Mouse (Mus musculus) layer of hippocampus, adult 9-11 months (tissue): ENCODE data around the gene Ptgis.

Source experiments
- DNase-seq: peaks from one replicate; pipeline ENCODE4 v3.0.0; 2022

The Ptgis gene

GRCm38 (mm10) chr2:167187119-167187518 lies 53.3 kb downstream of the Ptgis start:
- no peak for DNase-seq

- DNase-seq: no peak
Measured at GRCm38 (mm10) chr2:167186544-167186943, 53.9 kb downstream of the Ptgis start.

- DNase-seq: no peak
Measured at GRCm38 (mm10) chr2:167186003-167186402, 54.4 kb downstream of the Ptgis start.

- no peak for DNase-seq
Measured at GRCm38 (mm10) chr2:167185432-167185831, 55.0 kb downstream of the Ptgis start.

GRCm38 (mm10) chr2:167181662-167182389 lies 58.6 kb downstream of the Ptgis start:
- no peak for DNase-seq

GRCm38 (mm10) chr2:167181096-167181495 lies 59.3 kb downstream of the Ptgis start:
- DNase-seq: no peak

GRCm38 (mm10) chr2:167179301-167179700 lies 61.1 kb downstream of the Ptgis start:
- no peak for DNase-seq

GRCm38 (mm10) chr2:167177231-167177641 lies 63.2 kb downstream of the Ptgis start:
- DNase-seq: no peak

GRCm38 (mm10) chr2:167175284-167175683 lies 65.1 kb downstream of the Ptgis start:
- no peak for DNase-seq

- no peak for DNase-seq
Measured at GRCm38 (mm10) chr2:167173051-167173875, 67.1 kb downstream of the Ptgis start.

- DNase-seq: peak; percentile 46
Measured at GRCm38 (mm10) chr2:167167515-167168212, 72.7 kb downstream of the Ptgis start.

GRCm38 (mm10) chr2:167163600-167163999 lies 76.8 kb downstream of the Ptgis start:
- DNase-seq: no peak

GRCm38 (mm10) chr2:167163134-167163533 lies 77.3 kb downstream of the Ptgis start:
- DNase-seq: no peak

GRCm38 (mm10) chr2:167162516-167163021 lies 77.8 kb downstream of the Ptgis start:
- peak; percentile 51 for DNase-seq

GRCm38 (mm10) chr2:167159721-167160120 lies 80.7 kb downstream of the Ptgis start:
- DNase-seq: no peak

GRCm38 (mm10) chr2:167158780-167159179 lies 81.6 kb downstream of the Ptgis start:
- DNase-seq: no peak

- DNase-seq: no peak
Measured at GRCm38 (mm10) chr2:167156118-167156715, 84.2 kb downstream of the Ptgis start.

- peak; percentile 34 for DNase-seq
Measured at GRCm38 (mm10) chr2:167155541-167155973, 84.8 kb downstream of the Ptgis start.

- no peak for DNase-seq
Measured at GRCm38 (mm10) chr2:167150880-167151279, 89.5 kb downstream of the Ptgis start.

- DNase-seq: peak; percentile 34
Measured at GRCm38 (mm10) chr2:167150135-167150534, 90.3 kb downstream of the Ptgis start.

GRCm38 (mm10) chr2:167149035-167149434 lies 91.4 kb downstream of the Ptgis start:
- no peak for DNase-seq

- no peak for DNase-seq
Measured at GRCm38 (mm10) chr2:167147708-167148107, 92.7 kb downstream of the Ptgis start.

GRCm38 (mm10) chr2:167145904-167146303 lies 94.5 kb downstream of the Ptgis start:
- no peak for DNase-seq
